Mouse (Mus musculus): Measurements from ENCODE around the gene Cog4. TPM values are rescaled to one million over a fixed set of nuclear protein-coding genes. Genes with fewer than 3 reads are reported as not detected.
A peak's percentile ranks its signal among the peaks of the same experiment; 100 is the strongest.

Gene Cog4
- polyA plus RNA-seq, 2 experiments: 44.5 to 65.5 TPM

DNA sequence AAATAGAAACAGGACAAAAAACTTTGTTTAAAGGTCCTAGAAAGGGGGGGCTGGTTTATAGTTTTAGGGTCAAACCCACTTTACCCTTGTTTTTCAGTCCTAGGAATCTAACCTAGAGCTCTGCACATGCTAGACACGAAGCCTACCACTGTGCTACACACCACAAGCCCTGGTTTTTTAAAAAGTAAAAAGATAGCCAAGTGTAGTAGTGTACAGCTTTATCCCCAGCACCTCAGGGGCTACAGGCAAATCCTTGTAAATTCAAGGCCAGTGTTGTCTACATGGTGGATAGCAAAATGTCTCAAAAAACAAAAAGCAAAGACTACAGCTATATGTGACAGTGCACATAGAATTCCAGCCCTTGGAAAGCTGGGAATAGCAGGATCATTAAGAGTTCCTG is 29.4 kb upstream of the Cog4 start:
- H3K4me1 ChIP-seq (ENCODE audit: control insufficient read depth, insufficient read depth, low read length): no peaks in the 10 kb centered on the region
- TF ChIP-seq POLR2A (IDR thresholded peaks at IDR 0.05; ENCODE audit: borderline replicate concordance, extremely low read depth, insufficient read depth, insufficient read length): no peak
- H3K27ac ChIP-seq (replicated peaks; ENCODE audit: low read depth, low read length): no peak overlapping the region
- WGBS: 96% methylated on average over 1 of the region's 1 CpGs
- no peak overlapping the region for H3K4me3 ChIP-seq (replicated peaks; ENCODE audit: low read length)
- ATAC-seq (ENCODE audit: low FRiP score, low read depth): no peak
- H3K4me2 ChIP-seq (replicated peaks; ENCODE audit: low read depth, low read length, severe bottlenecking): no peak overlapping the region
- no peaks in the 10 kb centered on the region for H3K9me3 ChIP-seq (ENCODE audit: control insufficient read depth, low read length)
- peaks cover 99% of the 10 kb centered on the region for H3K36me3 ChIP-seq (ENCODE audit: control insufficient read depth, insufficient read depth, low read length)
- H3K9ac ChIP-seq (ENCODE audit: low read depth, low read length, severe bottlenecking): no peak overlapping the region; the same call in 1 of the 2 replicates
- no peaks in the 10 kb centered on the region for H3K27me3 ChIP-seq (ENCODE audit: control insufficient read depth, insufficient read depth, low read length)
- no peak for DNase-seq (ENCODE audit: low spot score)

DNA sequence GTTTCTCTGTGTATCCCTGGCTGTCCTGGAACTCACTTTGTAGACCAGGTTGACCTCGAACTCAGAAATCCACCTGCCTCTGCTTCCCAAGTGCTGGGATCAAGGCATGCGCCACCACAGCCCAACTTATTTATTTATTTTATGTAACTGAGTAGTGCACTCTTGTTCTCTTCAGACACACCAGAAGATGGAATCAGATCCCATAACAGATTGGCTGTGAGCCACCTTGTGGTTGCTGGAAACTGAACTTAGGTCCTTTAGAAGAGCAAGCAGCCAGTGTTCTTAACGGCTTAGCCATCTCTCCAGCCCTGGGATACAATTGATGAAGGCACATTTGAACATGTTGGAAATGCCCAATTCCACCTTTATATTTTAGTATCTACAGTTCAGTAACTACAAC is 27.8 kb upstream of the Cog4 start:
- Histone ChIP-seq H3K9ac (ENCODE audit: low read depth, low read length, severe bottlenecking) (no peak overlapping the region), H3K27me3 (ENCODE audit: control insufficient read depth, insufficient read depth, low read length) (no peaks in the 10 kb centered on the region), H3K27ac (replicated peaks; ENCODE audit: low read depth, low read length) (0 out of 2 replicates have a peak overlapping the region, but pooled peaks have one; percentile 11), H3K4me3 (replicated peaks; ENCODE audit: low read length) (no peak overlapping the region), H3K4me2 (replicated peaks; ENCODE audit: low read depth, low read length, severe bottlenecking) (no peak overlapping the region), H3K4me1 (ENCODE audit: control insufficient read depth, insufficient read depth, low read length) (no peaks in the 10 kb centered on the region), H3K36me3 (ENCODE audit: control insufficient read depth, insufficient read depth, low read length) (peaks cover 98% of the 10 kb centered on the region), H3K9me3 (ENCODE audit: control insufficient read depth, low read length) (no peaks in the 10 kb centered on the region)
- TF ChIP-seq POLR2A (IDR thresholded peaks at IDR 0.05; ENCODE audit: borderline replicate concordance, extremely low read depth, insufficient read depth, insufficient read length): no peak
- DNase-seq (ENCODE audit: low spot score) (no peak), ATAC-seq (ENCODE audit: low FRiP score, low read depth) (no peak)
- WGBS: 89% methylated on average over 3 of the region's 3 CpGs

DNA sequence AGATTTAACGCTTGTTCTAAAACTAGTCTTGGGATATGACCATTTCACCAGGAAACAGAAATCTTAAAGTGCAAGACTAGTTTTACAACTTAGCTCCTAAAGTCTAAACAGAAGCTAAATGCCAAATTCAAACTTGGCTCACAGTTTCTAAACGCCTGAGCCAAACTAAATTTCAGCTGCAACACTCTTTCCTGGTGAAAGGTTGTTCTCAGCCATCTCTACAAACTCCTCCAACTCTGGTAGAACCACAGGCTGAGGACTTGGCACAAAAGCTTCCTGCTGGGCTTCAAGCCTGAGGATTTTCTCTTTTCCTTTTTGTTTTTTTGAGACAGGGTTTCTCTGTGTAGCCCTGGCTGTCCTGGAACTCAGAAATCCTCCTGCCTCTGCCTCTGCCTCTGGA is 26.1 kb upstream of the Cog4 start:
- H3K4me1 ChIP-seq (ENCODE audit: control insufficient read depth, insufficient read depth, low read length): no peaks in the 10 kb centered on the region
- 91% methylated on average over 2 of the region's 2 CpGs for WGBS
- no peak overlapping the region for H3K4me2 ChIP-seq (replicated peaks; ENCODE audit: low read depth, low read length, severe bottlenecking)
- H3K27me3 ChIP-seq (ENCODE audit: control insufficient read depth, insufficient read depth, low read length): no peaks in the 10 kb centered on the region
- no peak overlapping the region for H3K9ac ChIP-seq (ENCODE audit: low read depth, low read length, severe bottlenecking)
- ATAC-seq (ENCODE audit: low FRiP score, low read depth) (no peak), DNase-seq (ENCODE audit: low spot score) (no peak)
- peaks cover 98% of the 10 kb centered on the region for H3K36me3 ChIP-seq (ENCODE audit: control insufficient read depth, insufficient read depth, low read length)
- no peaks in the 10 kb centered on the region for H3K9me3 ChIP-seq (ENCODE audit: control insufficient read depth, low read length)
- no peak overlapping the region for H3K4me3 ChIP-seq (replicated peaks; ENCODE audit: low read length)
- no peak overlapping the region for H3K27ac ChIP-seq (replicated peaks; ENCODE audit: low read depth, low read length)
- TF ChIP-seq POLR2A (IDR thresholded peaks at IDR 0.05; ENCODE audit: borderline replicate concordance, extremely low read depth, insufficient read depth, insufficient read length): no peak

GRCm38 (mm10) chr8:110821960-110822359 is 24.4 kb upstream of the Cog4 start:
- Histone ChIP-seq H3K36me3 (ENCODE audit: control insufficient read depth, insufficient read depth, low read length) (peaks cover 99% of the 10 kb centered on the region), H3K4me2 (replicated peaks; ENCODE audit: low read depth, low read length, severe bottlenecking) (no peak overlapping the region), H3K4me3 (replicated peaks; ENCODE audit: low read length) (no peak overlapping the region), H3K9me3 (ENCODE audit: control insufficient read depth, low read length) (no peaks in the 10 kb centered on the region), H3K27ac (replicated peaks; ENCODE audit: low read depth, low read length) (no peak overlapping the region), H3K4me1 (ENCODE audit: control insufficient read depth, insufficient read depth, low read length) (no peaks in the 10 kb centered on the region), H3K27me3 (ENCODE audit: control insufficient read depth, insufficient read depth, low read length) (no peaks in the 10 kb centered on the region), H3K9ac (ENCODE audit: low read depth, low read length, severe bottlenecking) (no peak overlapping the region)
- ATAC-seq (ENCODE audit: low FRiP score, low read depth) (no peak), DNase-seq (ENCODE audit: low spot score) (no peak)
- TF ChIP-seq POLR2A (IDR thresholded peaks at IDR 0.05; ENCODE audit: borderline replicate concordance, extremely low read depth, insufficient read depth, insufficient read length): no peak
- WGBS: 86% methylated on average over 3 of the region's 3 CpGs

DNA sequence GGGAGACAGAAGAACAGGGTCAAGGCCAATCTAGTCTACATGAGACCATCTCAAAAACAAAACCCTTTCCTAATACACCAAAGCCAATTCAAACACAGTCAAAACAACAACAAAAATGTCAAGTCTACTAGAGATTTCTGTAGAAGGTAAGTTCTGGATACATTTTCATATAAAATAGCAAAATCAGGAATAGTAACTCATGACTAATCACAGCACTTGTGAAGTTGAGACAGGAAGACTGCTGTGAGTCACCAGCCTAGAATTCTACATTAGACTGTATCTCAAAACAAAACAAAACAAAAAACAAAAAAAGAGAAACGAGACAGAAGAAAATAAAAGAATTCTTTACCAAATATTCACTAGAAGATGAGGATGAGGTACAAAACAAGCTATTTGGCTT is 21.5 kb upstream of the Cog4 start:
- Histone ChIP-seq H3K4me2 (replicated peaks; ENCODE audit: low read depth, low read length, severe bottlenecking) (no peak overlapping the region), H3K4me1 (ENCODE audit: control insufficient read depth, insufficient read depth, low read length) (no peaks in the 10 kb centered on the region), H3K27ac (replicated peaks; ENCODE audit: low read depth, low read length) (no peak overlapping the region), H3K36me3 (ENCODE audit: control insufficient read depth, insufficient read depth, low read length) (peaks cover 99% of the 10 kb centered on the region), H3K9ac (ENCODE audit: low read depth, low read length, severe bottlenecking) (no peak overlapping the region), H3K27me3 (ENCODE audit: control insufficient read depth, insufficient read depth, low read length) (no peaks in the 10 kb centered on the region), H3K4me3 (replicated peaks; ENCODE audit: low read length) (no peak overlapping the region), H3K9me3 (ENCODE audit: control insufficient read depth, low read length) (no peaks in the 10 kb centered on the region)
- DNase-seq (ENCODE audit: low spot score): no peak
- no peak for ATAC-seq (ENCODE audit: low FRiP score, low read depth)
- WGBS: 90% methylated on average over 1 of the region's 1 CpGs
- no peak for TF ChIP-seq POLR2A (IDR thresholded peaks at IDR 0.05; ENCODE audit: borderline replicate concordance, extremely low read depth, insufficient read depth, insufficient read length)

DNA sequence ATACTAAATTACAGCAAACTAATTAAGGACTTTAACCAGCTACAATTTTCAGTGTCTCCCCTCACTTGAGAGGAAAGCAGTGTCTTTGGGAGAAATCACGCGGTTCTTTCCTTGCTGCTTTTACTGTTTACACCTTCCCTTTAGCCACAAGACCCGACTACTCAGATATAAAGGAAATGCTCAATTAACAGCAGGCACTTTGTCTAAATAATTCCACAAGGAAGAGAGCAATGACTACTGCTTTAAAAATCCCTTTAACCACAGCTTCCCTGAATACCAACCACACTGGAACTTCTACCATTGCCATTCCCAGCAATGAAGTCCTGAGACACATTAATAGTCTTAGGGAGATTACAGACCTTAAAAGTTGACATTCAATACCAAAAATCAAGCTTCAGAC is 17.9 kb upstream of the Cog4 start:
- no peak for ATAC-seq (ENCODE audit: low FRiP score, low read depth)
- no peak overlapping the region for H3K9ac ChIP-seq (ENCODE audit: low read depth, low read length, severe bottlenecking)
- no peaks in the 10 kb centered on the region for H3K9me3 ChIP-seq (ENCODE audit: control insufficient read depth, low read length)
- no peak for TF ChIP-seq POLR2A (IDR thresholded peaks at IDR 0.05; ENCODE audit: borderline replicate concordance, extremely low read depth, insufficient read depth, insufficient read length)
- H3K4me1 ChIP-seq (ENCODE audit: control insufficient read depth, insufficient read depth, low read length): no peaks in the 10 kb centered on the region
- 78% methylated on average over 3 of the region's 3 CpGs for WGBS
- no peaks in the 10 kb centered on the region for H3K27me3 ChIP-seq (ENCODE audit: control insufficient read depth, insufficient read depth, low read length)
- no peak overlapping the region for H3K27ac ChIP-seq (replicated peaks; ENCODE audit: low read depth, low read length)
- no peak overlapping the region for H3K4me3 ChIP-seq (replicated peaks; ENCODE audit: low read length)
- no peak overlapping the region for H3K4me2 ChIP-seq (replicated peaks; ENCODE audit: low read depth, low read length, severe bottlenecking)
- peaks cover 97% of the 10 kb centered on the region for H3K36me3 ChIP-seq (ENCODE audit: control insufficient read depth, insufficient read depth, low read length)
- no peak for DNase-seq (ENCODE audit: low spot score)

Measured in limb, embryonic 14.5 days (tissue).